Mouse (Mus musculus) left cerebral cortex, adult 11 months (tissue): ENCODE measurements around the gene Map4k1.

Experiments
- DNase-seq: peaks from one replicate; pipeline ENCODE4 v3.0.0; 2022; ENCODE audit warnings: low spot score

Gene Map4k1

GRCm38 (mm10) chr7:29026195-29026594 is 44.3 kb downstream of the Map4k1 start:
- no peak for DNase-seq

GRCm38 (mm10) chr7:29026811-29027210 is 45.0 kb downstream of the Map4k1 start:
- DNase-seq: no peak

- no peak for DNase-seq
Measured at GRCm38 (mm10) chr7:29028761-29029160, 46.9 kb downstream of the Map4k1 start.

- DNase-seq: no peak
Measured at GRCm38 (mm10) chr7:29029690-29030656, 48.1 kb downstream of the Map4k1 start.

GRCm38 (mm10) chr7:29031641-29032040 is 49.8 kb downstream of the Map4k1 start:
- DNase-seq: no peak

GRCm38 (mm10) chr7:29032685-29033084 is 50.8 kb downstream of the Map4k1 start:
- no peak for DNase-seq

GRCm38 (mm10) chr7:29037261-29037660 is 55.4 kb downstream of the Map4k1 start:
- no peak for DNase-seq

- peak; percentile 87 for DNase-seq
Measured at GRCm38 (mm10) chr7:29039604-29039984, 57.7 kb downstream of the Map4k1 start.

GRCm38 (mm10) chr7:29039985-29040661 is 58.3 kb downstream of the Map4k1 start:
- no peak for DNase-seq

- no peak for DNase-seq
Measured at GRCm38 (mm10) chr7:29041194-29041593, 59.3 kb downstream of the Map4k1 start.

GRCm38 (mm10) chr7:29043016-29043673 is 61.3 kb downstream of the Map4k1 start:
- DNase-seq: no peak

GRCm38 (mm10) chr7:29043674-29044057 is 61.8 kb downstream of the Map4k1 start:
- DNase-seq: no peak

- no peak for DNase-seq
Measured at GRCm38 (mm10) chr7:29044302-29044701, 62.5 kb downstream of the Map4k1 start.

- no peak for DNase-seq
Measured at GRCm38 (mm10) chr7:29046533-29046932, 64.7 kb downstream of the Map4k1 start.

- no peak for DNase-seq
Measured at GRCm38 (mm10) chr7:29048070-29048469, 66.2 kb downstream of the Map4k1 start.

- no peak for DNase-seq
Measured at GRCm38 (mm10) chr7:29048615-29049014, 66.8 kb downstream of the Map4k1 start.

GRCm38 (mm10) chr7:29050797-29051196 is 68.9 kb downstream of the Map4k1 start:
- peak; percentile 40 for DNase-seq

- DNase-seq: no peak
Measured at GRCm38 (mm10) chr7:29052821-29053220, 71.0 kb downstream of the Map4k1 start.
